Mouse (Mus musculus): Measurements from ENCODE around the gene Nfib.

DNA sequence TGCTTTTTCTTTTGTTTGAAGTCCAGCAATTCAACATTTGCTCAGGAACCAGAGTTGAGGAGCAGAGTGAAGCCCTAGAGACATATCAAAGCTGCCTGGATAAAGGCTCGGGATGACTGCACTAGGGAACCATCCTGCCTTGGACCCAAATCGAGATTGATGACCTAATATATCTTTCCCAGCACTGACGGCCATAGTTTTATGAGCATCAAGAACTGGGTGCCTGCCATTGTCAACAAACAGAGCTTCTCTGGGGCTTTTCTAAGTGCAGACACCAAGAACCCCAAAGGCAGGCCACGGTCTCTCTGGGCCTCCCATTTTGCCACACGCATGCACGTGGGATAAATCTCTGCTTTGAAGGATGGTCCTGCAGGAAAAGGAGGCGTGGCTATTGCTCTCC lies 153.3 kb downstream of the Nfib start:
- no peak for TF ChIP-seq CTCF (IDR thresholded peaks at IDR 0.05; ENCODE audit: borderline replicate concordance, control insufficient read depth, extremely low read depth, insufficient read depth, low read length, poor library complexity)
- TF ChIP-seq POLR2A (IDR thresholded peaks at IDR 0.05; ENCODE audit: control insufficient read depth, extremely low read depth, insufficient read depth, low read length, poor library complexity): no peak

Measured in thymus, adult 2 months (tissue).